ENCODE assay signal across 19 mouse cellular contexts in genomic region chr14:38937481-38937880, GRCm38 (mm10).
DNase-seq lines count a peak whose midpoint lies in the region; ATAC-seq and TF ChIP-seq lines count a peak whose summit lies in the region.
"Had no signal": no experiment of that assay in that cellular context is flagged by ENCODE, and none has a peak within 500 bp of the region (broad histone marks: within the 10 kb centered on the region; RNA-seq: fewer than 3 reads in every experiment).

No protein-coding gene starts in this region.

- no peak overlapping the region for H3K27ac ChIP-seq in forebrain, embryonic 12.5 days
- no peak overlapping the region for H3K27ac ChIP-seq in forebrain, embryonic 10.5 days
- H3K27ac ChIP-seq in forebrain, embryonic 14.5 days (ENCODE audit: low read depth, low read length): no peak overlapping the region
- no peak overlapping the region for H3K27ac ChIP-seq in kidney, embryonic 15.5 days
- H3K27ac ChIP-seq: embryonic facial prominence, embryonic 13.5 days; embryonic facial prominence, embryonic 15.5 days had no signal

- no peak overlapping the region for H3K9ac ChIP-seq in forebrain, embryonic 12.5 days
- H3K9ac ChIP-seq in forebrain, embryonic 14.5 days (ENCODE audit: low read length): no peak overlapping the region
- H3K9ac ChIP-seq in kidney, embryonic 15.5 days: no peak overlapping the region
- H3K9ac ChIP-seq: embryonic facial prominence, embryonic 13.5 days; embryonic facial prominence, embryonic 15.5 days had no signal

- no peak overlapping the region for H3K4me2 ChIP-seq in forebrain, embryonic 12.5 days
- no peak overlapping the region for H3K4me2 ChIP-seq in forebrain, embryonic 14.5 days (ENCODE audit: low read length)
- no peak overlapping the region for H3K4me2 ChIP-seq in kidney, embryonic 15.5 days
- H3K4me2 ChIP-seq: embryonic facial prominence, embryonic 13.5 days; embryonic facial prominence, embryonic 15.5 days had no signal

- DNase-seq in forebrain, embryonic 10.5 days (ENCODE audit: extremely low spot score, low spot score): no peak
- DNase-seq in brain, embryonic 14.5 days (ENCODE audit: low read depth): peak; percentile 62
- DNase-seq in forebrain, embryonic 14.5 days (ENCODE audit: low spot score): peak; percentile 40
- no peak for DNase-seq in adrenal gland, postnatal 4 days (ENCODE audit: low spot score in 2 of 2)
- DNase-seq: adrenal gland, adult 2 months; adrenal gland, postnatal 10 days; adrenal gland, postnatal 25 days; cerebellum, adult 11 months; cerebellum, adult 18-20 months; cerebellum, adult 8-10 months; cerebellum, adult 9-11 months; cerebellum, postnatal 14 days; cerebellum, postnatal 36 days; embryo, embryonic 11 days had no signal

- H3K4me3 ChIP-seq in forebrain, embryonic 12.5 days (replicated peaks): no peak overlapping the region
- H3K4me3 ChIP-seq in forebrain, embryonic 10.5 days: no peak overlapping the region
- no peak overlapping the region for H3K4me3 ChIP-seq in forebrain, embryonic 14.5 days (ENCODE audit: low read depth, low read length)
- H3K4me3 ChIP-seq in kidney, embryonic 15.5 days (replicated peaks): no peak overlapping the region
- H3K4me3 ChIP-seq: embryonic facial prominence, embryonic 13.5 days; embryonic facial prominence, embryonic 15.5 days; erythroblast, embryonic 14.5 days had no signal

- peaks cover 3% of the 10 kb centered on the region; the same call in 1 of the 2 replicates for H3K4me1 ChIP-seq in forebrain, embryonic 12.5 days
- H3K4me1 ChIP-seq in forebrain, embryonic 10.5 days: peaks cover 16% of the 10 kb centered on the region
- peaks cover 4% of the 10 kb centered on the region; the same call in 1 of the 2 replicates for H3K4me1 ChIP-seq in forebrain, embryonic 14.5 days (ENCODE audit: control insufficient read depth, insufficient read depth, low read length)
- no peaks in the 10 kb centered on the region for H3K4me1 ChIP-seq in kidney, embryonic 15.5 days
- H3K4me1 ChIP-seq: embryonic facial prominence, embryonic 13.5 days; embryonic facial prominence, embryonic 15.5 days had no signal

- WGBS in forebrain, embryonic 12.5 days: 44% methylated on average over 1 of the region's 1 CpGs
- WGBS in forebrain, embryonic 10.5 days: 71% methylated on average over 1 of the region's 1 CpGs
- 13% methylated on average over 1 of the region's 1 CpGs for WGBS in forebrain, embryonic 14.5 days
- 55% methylated on average over 1 of the region's 1 CpGs for WGBS in kidney, embryonic 15.5 days

- TF ChIP-seq POLR2A in brain, embryonic 14.5 days (IDR thresholded peaks at IDR 0.05; ENCODE audit: borderline replicate concordance, extremely low read depth, insufficient read depth, insufficient read length, poor library complexity, severe bottlenecking): no peak

- H3K27me3 ChIP-seq in forebrain, embryonic 12.5 days: no peaks in the 10 kb centered on the region
- H3K27me3 ChIP-seq in forebrain, embryonic 10.5 days (ENCODE audit: poor library complexity, severe bottlenecking): no peaks in the 10 kb centered on the region
- no peaks in the 10 kb centered on the region for H3K27me3 ChIP-seq in forebrain, embryonic 14.5 days (replicated peaks; ENCODE audit: control insufficient read depth, insufficient read depth, low read length)
- no peaks in the 10 kb centered on the region for H3K27me3 ChIP-seq in kidney, embryonic 15.5 days
- H3K27me3 ChIP-seq: embryonic facial prominence, embryonic 13.5 days; embryonic facial prominence, embryonic 15.5 days had no signal

- peak; percentile 54; the same call in 1 of the 2 replicates for ATAC-seq in forebrain, embryonic 12.5 days (ENCODE audit: low FRiP score)
- peak; percentile 30; the same call in 1 of the 2 replicates for ATAC-seq in forebrain, embryonic 14.5 days
- ATAC-seq in kidney, embryonic 15.5 days (replicated peaks; ENCODE audit: low FRiP score): no peak

- H3K9me3 ChIP-seq in forebrain, embryonic 12.5 days: no peaks in the 10 kb centered on the region
- H3K9me3 ChIP-seq in forebrain, embryonic 10.5 days: no peaks in the 10 kb centered on the region
- H3K9me3 ChIP-seq in forebrain, embryonic 14.5 days (replicated peaks; ENCODE audit: control insufficient read depth, low read length): no peaks in the 10 kb centered on the region
- H3K9me3 ChIP-seq in kidney, embryonic 15.5 days (replicated peaks): no peaks in the 10 kb centered on the region
- H3K9me3 ChIP-seq: embryonic facial prominence, embryonic 13.5 days; embryonic facial prominence, embryonic 15.5 days had no signal

- no peaks in the 10 kb centered on the region for H3K36me3 ChIP-seq in forebrain, embryonic 12.5 days (replicated peaks)
- H3K36me3 ChIP-seq in forebrain, embryonic 10.5 days (replicated peaks): no peaks in the 10 kb centered on the region
- H3K36me3 ChIP-seq in forebrain, embryonic 14.5 days (ENCODE audit: control insufficient read depth, insufficient read depth, low read length): no peaks in the 10 kb centered on the region
- H3K36me3 ChIP-seq in kidney, embryonic 15.5 days: no peaks in the 10 kb centered on the region
- H3K36me3 ChIP-seq: embryonic facial prominence, embryonic 13.5 days; embryonic facial prominence, embryonic 15.5 days had no signal

- TF ChIP-seq CTCF in brain, embryonic 14.5 days (IDR thresholded peaks at IDR 0.05; ENCODE audit: borderline replicate concordance, extremely low read depth, insufficient read depth, insufficient read length): no peak

Comparison
In these comparisons a context has a peak if more than half of its experiments do, and no peak if none do; other contexts are left out.
1. DNase-seq: peak in brain, embryonic 14.5 days (single experiment) and forebrain, embryonic 14.5 days (single experiment); none in forebrain, embryonic 10.5 days (single experiment) and adrenal gland, postnatal 4 days (0 of 2).